Mouse (Mus musculus): ENCODE data around the gene Grk2.

Grk2 gene

GRCm38 (mm10) chr19:4304251-4304821, 1.7 kb downstream of the Grk2 start:
- CTCF ChIA-PET: interaction anchor here (0.6 kb wide), 2 partner anchors 119 to 270 kb away, joined by 3 read pairs; no protein-coding TSS in a partner anchor

DNA sequence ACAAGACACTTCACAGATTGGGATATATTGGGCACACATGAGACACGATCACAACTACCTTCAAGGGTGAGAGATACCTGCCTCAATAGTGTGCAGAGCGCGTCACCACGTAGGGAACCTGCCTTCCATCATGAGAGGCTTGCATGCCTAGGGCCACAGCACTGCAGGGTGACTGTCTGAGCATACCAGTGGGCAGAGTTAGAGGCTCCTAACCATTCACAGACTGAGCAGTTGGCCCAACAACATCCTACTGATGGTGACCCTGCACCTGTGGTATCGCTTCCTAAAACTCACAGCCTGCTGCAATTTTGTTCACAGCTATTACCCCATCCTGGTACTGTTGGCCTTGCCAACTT, 2.4 kb downstream of the Grk2 start:
- CTCF ChIA-PET: interaction anchor here (0.6 to 0.8 kb wide), 3 partner anchors 9 to 118 kb away, joined by 3 read pairs; no protein-coding TSS in a partner anchor

- CTCF ChIA-PET: interaction anchor here (0.8 to 1.3 kb wide), 3 partner anchors 9 to 19 kb away, joined by 3 read pairs; no protein-coding TSS in a partner anchor
These were observed 2.9 kb downstream of the Grk2 start for GRCm38 (mm10) chr19:4302936-4303639.

- CTCF ChIA-PET: interaction anchor here (1.3 kb wide), 1 partner anchor 18 kb away, joined by 3 read pairs; no protein-coding TSS in a partner anchor
These were observed 4.0 kb downstream of the Grk2 start for GRCm38 (mm10) chr19:4301735-4302651.

- CTCF ChIA-PET: interaction anchor here (0.5 to 0.6 kb wide), 3 partner anchors 11 to 68 kb away, joined by 3 to 12 read pairs (median 3); no protein-coding TSS in a partner anchor
These were observed 4.9 kb downstream of the Grk2 start for GRCm38 (mm10) chr19:4300852-4301734.

- CTCF ChIA-PET: interaction anchor here (0.9 kb wide), 1 partner anchor 68 kb away, joined by 3 read pairs; the partner anchor contains the start of gene Pold4
These were observed 5.7 kb downstream of the Grk2 start for GRCm38 (mm10) chr19:4300271-4300704.

- CTCF ChIA-PET: interaction anchor here (0.9 kb wide), 1 partner anchor 68 kb away, joined by 3 read pairs; the partner anchor contains the start of gene Pold4
These were observed 6.3 kb downstream of the Grk2 start for GRCm38 (mm10) chr19:4299574-4300270.

- CTCF ChIA-PET: interaction anchor here (0.9 kb wide), 1 partner anchor 67 kb away, joined by 3 read pairs; the partner anchor contains the start of gene Pold4
These were observed 6.9 kb downstream of the Grk2 start for GRCm38 (mm10) chr19:4299126-4299525.

DNA sequence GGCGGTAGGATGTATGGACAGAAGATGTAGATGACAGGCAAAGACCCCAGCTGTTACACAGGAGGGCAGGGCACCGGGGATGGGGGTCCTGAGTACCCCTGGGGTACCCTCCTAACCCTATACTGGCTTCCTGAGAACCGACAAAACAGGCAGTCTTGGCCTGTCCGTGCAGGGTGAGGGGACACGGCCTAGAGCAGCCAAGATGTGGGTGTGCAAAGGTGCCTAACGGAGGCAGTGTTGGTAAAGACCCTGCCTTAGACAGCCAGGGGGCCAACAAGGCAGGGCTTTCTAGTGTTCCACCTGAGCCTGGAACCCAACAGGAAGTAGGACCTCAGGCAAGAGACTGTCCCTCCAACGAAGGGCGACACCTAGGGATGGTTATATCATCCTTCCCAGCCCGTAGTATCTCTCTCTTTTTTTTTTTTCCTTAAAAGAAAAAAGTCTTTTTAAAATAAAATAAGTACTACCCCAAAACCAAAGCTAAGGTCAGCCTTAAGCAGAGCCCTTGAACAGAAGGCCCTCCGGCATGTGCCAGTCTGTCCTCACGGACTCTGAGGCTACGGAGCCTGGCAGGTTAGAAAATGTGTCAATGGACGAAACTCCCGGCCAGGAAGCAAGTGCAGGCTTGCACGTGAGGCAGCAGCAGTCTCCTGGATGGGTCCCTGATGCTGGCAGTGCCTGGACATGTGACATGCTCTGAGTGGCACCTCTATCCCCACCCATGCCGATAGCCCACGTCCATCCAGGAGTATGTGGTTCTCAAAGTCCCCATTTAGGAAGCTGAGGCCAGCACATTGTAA, 7.5 kb downstream of the Grk2 start:
- CTCF ChIA-PET: no interaction called here

DNA sequence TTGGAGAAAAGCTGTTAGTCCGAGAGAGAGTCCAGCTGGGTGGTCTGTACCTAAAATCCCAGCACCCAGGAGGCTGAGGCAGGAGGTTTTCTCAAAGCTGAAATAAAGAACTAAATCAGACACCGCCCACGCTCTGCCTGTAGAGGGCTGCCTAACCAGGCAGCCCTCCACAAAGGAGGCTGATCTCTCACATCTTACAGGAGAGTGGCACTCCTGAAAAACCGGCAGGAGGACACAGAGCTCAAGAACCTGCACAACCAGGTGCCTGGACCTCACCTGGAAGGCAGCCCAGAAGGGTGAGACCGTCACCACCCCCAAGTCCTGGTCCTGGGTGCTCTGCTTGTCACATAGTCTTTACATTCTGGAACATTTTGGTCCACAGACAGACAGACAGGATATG, 8.2 kb downstream of the Grk2 start:
- CTCF ChIA-PET: interaction anchor here (2.0 kb wide), 1 partner anchor 8 kb away, joined by 6 read pairs; the partner anchor contains the start of gene Grk2

DNA sequence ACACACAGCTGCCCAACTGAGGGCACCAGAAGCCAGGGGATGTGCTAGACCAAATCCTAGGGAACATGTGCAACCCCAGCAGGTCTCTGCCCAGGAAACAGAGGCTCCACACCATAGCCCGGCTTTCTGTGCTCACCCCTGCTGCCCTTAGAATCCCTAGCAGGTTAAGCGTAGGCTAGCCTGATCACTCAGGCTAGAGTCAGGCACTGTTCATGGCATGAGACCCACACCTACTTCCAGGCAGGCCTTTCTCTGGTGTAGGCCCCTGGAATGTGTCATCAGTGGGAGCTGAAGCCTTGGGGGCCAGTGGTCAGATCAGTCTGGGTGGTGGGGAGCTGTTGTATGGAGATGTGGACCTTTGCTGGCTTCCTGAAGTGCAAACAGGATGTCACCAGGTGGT, 9.4 kb downstream of the Grk2 start:
- CTCF ChIA-PET: interaction anchor here (2.0 kb wide), 1 partner anchor 9 kb away, joined by 6 read pairs; the partner anchor contains the start of gene Grk2

GRCm38 (mm10) chr19:4295391-4295790, 10.6 kb downstream of the Grk2 start:
- CTCF ChIA-PET: interaction anchor here (0.6 to 0.7 kb wide), 2 partner anchors 12 to 108 kb away, joined by 3 to 5 read pairs; partner anchors contain the start of gene Ankrd13d

GRCm38 (mm10) chr19:4294381-4295097, 11.5 kb downstream of the Grk2 start:
- CTCF ChIA-PET: interaction anchor here (0.6 to 1.0 kb wide), 3 partner anchors 9 to 107 kb away, joined by 3 to 5 read pairs (median 3); partner anchors contain the start of gene Ankrd13d

DNA sequence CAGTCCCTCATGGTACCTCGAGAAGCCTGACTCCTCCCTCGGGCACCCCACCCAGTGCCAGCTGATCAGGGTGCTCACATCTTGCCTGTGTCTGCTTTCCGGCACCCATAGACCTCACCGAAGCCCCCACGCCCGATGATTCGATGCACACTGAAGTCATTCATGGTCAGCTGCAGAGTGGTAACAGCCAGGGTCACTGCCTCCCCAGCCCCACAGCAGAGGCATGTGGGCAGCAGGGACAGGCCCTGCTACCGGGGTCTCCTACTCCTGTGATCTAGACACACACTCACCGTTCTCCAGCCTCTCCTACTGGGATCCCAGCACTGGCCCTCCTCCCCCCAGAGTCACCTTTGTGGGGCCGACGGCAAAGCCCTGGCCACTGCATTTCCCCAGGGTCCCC, 14.9 kb downstream of the Grk2 start:
- CTCF ChIA-PET: interaction anchor here (0.8 kb wide), 1 partner anchor 24 kb away, joined by 3 read pairs; no protein-coding TSS in a partner anchor

DNA sequence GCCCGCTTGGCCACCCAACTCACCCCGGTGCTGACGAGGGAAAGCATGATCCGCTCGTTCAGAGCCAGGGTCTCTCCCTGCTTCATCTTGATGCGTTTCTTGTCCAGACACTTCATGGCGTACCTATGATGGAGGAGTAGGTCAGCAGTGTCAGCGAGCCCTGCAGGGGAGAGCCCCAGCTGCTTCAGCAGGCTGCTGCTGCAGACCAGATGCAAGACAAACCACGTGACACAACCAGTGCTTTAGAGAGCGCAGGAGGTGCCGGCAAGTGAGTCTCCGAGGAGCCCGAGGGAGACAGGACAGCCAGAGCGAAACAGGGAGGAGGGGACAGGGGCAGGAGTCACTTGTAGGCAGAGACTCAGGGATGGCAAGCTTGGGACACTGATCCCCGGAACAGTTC, 15.3 kb downstream of the Grk2 start:
- CTCF ChIA-PET: no interaction called here

- CTCF ChIA-PET: interaction anchor here (0.6 to 1.3 kb wide), 4 partner anchors 15 to 159 kb away, joined by 3 to 7 read pairs (median 4); no protein-coding TSS in a partner anchor
These were observed 22.4 kb downstream of the Grk2 start for GRCm38 (mm10) chr19:4283653-4284052.

- CTCF ChIA-PET: interaction anchor here (0.6 to 1.3 kb wide), 3 partner anchors 12 to 19 kb away, joined by 3 to 5 read pairs (median 3); no protein-coding TSS in a partner anchor
These were observed 23.0 kb downstream of the Grk2 start, which contains the start of gene Ankrd13d for GRCm38 (mm10) chr19:4282898-4283553. TSS of gene Ankrd13d (minus strand) at chr19:4283137.

All from spleen, embryonic (tissue).